Mouse (Mus musculus): ENCODE measurements around the gene Nlgn3.
"Not testable (repeated sequence)": the region's sequence is repeated elsewhere in the genome, so short reads cannot be mapped to it uniquely, and the experiment has no call there.

Nlgn3 gene

DNA sequence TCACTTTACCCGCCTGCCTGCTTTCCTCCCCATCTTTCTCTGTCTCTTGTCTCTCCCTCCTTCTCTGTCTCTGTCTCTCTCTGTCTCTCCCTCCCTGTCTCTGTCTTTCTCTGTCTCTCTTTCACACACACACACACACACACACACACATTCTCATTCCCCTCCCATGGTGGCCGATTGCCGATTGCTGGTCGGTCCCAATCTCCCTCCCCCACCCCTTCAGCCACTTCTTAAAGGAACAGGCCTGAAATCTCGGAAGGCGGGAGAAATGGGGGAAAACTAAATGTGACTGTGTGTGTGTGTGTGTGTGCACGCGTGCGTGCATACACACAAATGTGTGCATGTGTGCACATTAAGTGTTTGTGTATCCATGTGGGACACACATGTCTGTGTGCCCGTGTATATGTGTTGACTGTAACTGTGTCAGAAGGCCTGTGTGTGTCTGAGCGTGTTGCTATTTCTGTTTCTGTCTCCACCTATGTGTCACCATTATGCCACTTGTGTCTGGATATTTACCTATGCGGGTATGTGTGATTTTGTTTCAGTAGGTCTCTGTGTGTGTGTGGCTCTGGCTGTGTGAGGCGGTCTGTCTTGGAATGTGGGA, 1.6 kb downstream of the Nlgn3 start:
- DNase-seq: no peak

DNA sequence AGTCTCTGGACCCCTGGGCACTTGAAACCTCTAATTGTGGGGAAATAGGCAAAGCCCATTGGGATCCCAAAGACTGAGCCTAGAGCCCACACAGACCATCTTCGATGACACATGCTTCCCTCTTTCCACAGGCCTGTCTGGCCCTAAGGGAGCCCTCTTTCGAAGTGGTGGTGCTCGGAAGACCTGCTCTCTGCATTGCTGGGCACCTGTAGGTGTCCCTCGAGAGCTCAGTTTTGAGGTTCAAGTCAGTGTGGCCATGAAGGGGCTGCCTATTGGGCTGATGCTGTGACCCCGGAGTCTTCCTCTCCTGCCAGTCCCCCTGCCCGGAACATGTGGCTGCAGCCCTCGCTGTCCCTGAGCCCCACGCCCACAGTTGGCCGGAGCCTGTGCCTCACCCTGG, 2.7 kb downstream of the Nlgn3 start:
- no peak for DNase-seq

DNA sequence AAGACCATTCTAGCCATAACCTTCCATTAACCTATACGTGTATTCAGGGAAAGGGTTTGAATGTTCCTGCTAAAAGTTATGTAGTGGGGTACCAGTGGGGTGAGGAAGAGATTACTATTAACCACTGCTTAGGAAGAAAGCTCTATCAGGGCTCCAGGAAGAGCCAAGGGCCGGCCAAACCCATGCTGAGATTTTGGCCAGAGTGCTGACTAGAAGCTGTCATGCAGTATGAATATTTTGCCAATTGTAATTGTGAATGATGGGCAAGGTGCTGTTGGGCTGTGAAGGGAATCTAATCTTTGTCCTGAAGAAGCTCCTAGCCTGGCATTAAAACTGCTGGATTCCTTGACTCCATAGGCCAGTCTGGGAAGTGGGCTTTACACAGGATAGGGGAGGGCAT, 5.7 kb downstream of the Nlgn3 start:
- DNase-seq: no peak

DNA sequence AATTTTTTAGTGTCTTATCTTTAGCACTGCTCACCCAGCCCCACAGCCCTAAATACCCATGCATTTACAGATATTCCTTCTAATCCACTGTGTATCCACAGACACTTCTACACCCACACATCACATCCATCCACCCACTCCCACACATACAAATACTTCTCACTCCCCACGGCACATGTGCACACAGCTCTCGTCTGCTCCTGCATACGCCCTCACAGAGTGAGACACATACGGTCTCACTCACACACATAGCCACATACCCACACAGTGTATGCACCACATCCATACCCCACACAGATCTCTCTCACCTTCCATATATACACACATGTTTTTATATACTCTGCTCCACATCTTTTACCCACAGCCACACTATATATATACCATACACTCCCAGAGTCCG, 10.3 kb downstream of the Nlgn3 start:
- peak; percentile 47 for DNase-seq

- peak; percentile 92 for DNase-seq
Measured at GRCm38 (mm10) chrX:101313625-101314359, 14.8 kb downstream of the Nlgn3 start.

DNA sequence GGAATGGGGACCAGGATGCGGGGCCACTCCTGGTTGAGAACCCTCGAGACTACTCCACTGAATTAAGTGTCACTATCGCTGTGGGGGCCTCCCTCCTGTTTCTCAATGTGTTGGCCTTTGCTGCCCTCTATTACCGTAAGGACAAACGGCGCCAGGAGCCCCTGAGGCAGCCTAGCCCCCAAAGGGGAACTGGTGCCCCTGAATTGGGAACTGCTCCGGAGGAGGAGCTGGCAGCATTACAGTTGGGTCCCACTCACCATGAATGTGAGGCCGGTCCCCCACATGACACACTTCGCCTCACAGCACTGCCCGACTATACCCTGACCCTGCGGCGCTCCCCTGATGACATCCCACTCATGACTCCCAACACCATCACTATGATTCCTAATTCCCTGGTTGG, 20.8 kb downstream of the Nlgn3 start:
- no peak for DNase-seq

DNA sequence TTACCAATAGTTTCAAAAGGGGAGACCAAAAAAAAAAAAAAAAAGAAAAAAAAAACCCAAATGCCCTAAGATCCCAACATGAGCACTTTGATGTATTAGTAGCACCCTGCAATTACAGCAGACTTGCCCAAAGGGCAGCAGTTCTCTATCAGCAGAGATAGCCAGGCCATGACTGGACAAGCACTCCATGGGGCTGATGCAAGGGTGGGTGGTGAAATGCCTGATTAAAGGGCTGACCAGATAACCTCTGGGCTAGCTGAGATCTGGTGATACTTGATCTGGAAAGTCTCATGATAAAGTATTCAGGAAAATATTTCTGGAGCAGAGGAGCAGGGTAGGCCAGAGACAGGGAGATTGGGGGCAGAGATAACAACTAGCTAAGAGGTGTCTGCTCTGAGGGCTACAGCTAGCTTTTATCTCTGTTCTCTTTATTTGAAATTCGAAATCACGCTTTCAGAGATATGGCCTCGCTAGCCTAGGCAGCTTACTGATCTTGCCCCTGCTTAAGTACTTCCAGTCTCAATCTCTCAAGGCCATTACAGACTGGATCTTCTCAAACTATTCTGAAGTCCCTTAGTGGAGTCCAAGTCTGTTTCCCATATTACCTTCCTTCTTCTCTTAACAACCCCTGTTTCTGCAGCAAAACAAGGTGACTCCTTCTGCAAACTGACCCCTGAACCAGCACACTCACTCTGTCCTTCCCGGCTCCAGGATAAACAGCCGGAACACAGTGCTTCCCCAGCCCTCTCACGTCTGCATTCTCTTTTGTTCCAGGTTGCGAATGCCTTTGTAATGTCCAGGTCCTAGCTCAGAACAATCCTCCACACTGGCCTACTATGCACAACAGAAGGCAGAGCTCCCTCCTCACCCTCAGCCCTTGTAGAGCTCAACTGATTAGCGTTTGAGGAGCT, 27.3 kb downstream of the Nlgn3 start:
- no peak for DNase-seq

DNA sequence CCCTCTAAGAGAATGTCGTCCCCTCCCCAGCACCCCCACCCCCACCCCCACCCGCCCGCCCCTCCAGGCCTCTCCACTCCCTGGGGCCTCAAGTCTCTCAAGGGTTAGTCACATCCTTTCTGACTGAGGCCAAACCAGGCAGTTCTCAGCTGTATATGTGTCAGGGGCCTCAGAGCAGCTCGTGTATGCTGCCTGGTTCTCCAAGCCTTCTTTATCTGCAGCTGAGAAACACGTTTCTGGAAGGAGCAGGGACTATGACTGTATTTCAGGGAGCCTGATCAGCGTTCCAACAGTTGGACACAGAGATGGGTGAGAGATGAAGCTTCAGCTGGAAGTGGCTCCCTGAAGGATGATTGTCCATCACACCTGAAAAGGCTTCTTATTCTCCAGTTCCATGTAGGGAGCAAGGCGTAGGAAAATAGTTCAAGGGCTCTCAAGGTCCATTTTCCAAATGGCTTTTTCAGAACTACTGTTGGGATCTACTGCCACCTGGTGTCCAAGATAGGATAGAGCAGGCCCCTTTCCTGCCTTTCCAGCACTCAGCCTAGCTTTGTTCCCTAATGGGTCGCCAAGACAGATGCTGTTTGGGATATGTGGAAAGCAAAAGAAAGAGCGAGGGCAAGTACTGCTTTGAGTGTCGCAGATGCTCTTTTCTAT, 30.5 kb downstream of the Nlgn3 start:
- peak; percentile 38 for DNase-seq

GRCm38 (mm10) chrX:101332031-101332374, 33.0 kb downstream of the Nlgn3 start:
- DNase-seq: no peak

- peak; percentile 95 for DNase-seq
Measured at GRCm38 (mm10) chrX:101332375-101333211, 33.6 kb downstream of the Nlgn3 start.

- no peak for DNase-seq
Measured at GRCm38 (mm10) chrX:101334606-101335005, 35.6 kb downstream of the Nlgn3 start.

DNA sequence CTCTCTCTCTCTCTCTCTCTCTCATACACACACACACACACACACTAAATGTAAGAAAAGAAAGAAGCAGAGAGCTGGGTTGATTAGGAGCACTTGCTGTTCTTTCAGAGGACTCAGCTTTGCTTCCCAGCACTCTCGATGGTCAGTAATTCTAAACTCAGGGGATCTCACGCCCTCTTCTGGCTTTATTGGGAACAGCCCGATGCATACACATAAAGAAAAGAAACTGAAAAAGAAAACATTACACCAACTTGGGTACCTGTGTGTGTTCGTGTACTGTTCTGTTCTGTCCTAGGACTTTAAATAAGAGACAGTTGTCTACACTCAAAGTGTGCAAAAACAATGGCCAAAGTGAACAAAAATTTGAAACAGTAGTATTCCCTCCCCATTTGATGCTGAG, 39.7 kb downstream of the Nlgn3 start:
- no peak for DNase-seq

GRCm38 (mm10) chrX:101342837-101343236, 43.9 kb downstream of the Nlgn3 start:
- DNase-seq: not testable (repeated sequence)

- DNase-seq: no peak
Measured at GRCm38 (mm10) chrX:101345456-101345855, 46.5 kb downstream of the Nlgn3 start.

GRCm38 (mm10) chrX:101346475-101346874, 47.5 kb downstream of the Nlgn3 start:
- DNase-seq: no peak

DNA sequence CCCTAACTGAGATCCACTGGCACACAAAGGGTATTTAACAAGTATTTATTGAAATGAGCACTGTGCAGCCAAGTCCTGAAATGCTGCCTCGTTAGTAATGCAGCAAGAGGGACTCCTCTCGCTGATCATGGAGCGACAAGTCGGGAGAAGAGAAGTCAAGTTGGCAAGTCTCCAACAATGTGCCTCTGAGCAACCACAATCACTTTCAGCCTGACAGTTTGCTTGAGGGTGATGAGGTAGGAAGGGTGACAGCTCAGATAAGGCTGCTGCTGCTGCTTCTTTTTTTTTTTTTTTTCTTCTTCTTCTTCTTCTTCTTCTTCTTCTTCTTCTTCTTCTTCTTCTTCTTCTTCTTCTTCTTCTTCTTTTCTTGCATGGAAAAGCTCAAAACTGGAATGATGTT, 52.2 kb downstream of the Nlgn3 start:
- DNase-seq: no peak

GRCm38 (mm10) chrX:101358902-101359301, 59.9 kb downstream of the Nlgn3 start:
- not testable (repeated sequence) for DNase-seq

GRCm38 (mm10) chrX:101369001-101369400, 70.0 kb downstream of the Nlgn3 start:
- DNase-seq: no peak

GRCm38 (mm10) chrX:101370573-101370972, 71.6 kb downstream of the Nlgn3 start:
- DNase-seq: no peak

- DNase-seq: no peak
Measured at GRCm38 (mm10) chrX:101372946-101373345, 74.0 kb downstream of the Nlgn3 start.
